ENCODE assay signal across 8 mouse cellular contexts in genomic region chr9:13826832-13827405, GRCm38 (mm10). TPM values are rescaled to one million over a fixed set of nuclear protein-coding genes. Genes with fewer than 3 reads are reported as not detected.
DNase-seq lines count a peak whose midpoint lies in the region; ATAC-seq lines count a peak whose summit lies in the region.

Gene Cep57, minus strand, starts transcription at chr9:13827107.

- 0% methylated on average over 44 of the region's 44 CpGs for WGBS in heart, embryonic 14.5 days
- WGBS in liver, embryonic 13.5 days (ENCODE audit: insufficient replicate concordance): under 1% methylated on average over 44 of the region's 44 CpGs
- WGBS in stomach, embryonic 16.5 days: under 1% methylated on average over 44 of the region's 44 CpGs

- H3K4me1 ChIP-seq in heart, embryonic 14.5 days (ENCODE audit: control insufficient read depth in 2 of 2, insufficient read depth in 2 of 2, low read length in 2 of 2): peaks cover 0 to 26% of the 10 kb centered on the region in 2 experiments; a peak in 2 of 4 replicates
- H3K4me1 ChIP-seq in liver, embryonic 13.5 days (replicated peaks): peaks cover 32% of the 10 kb centered on the region
- peaks cover 13% of the 10 kb centered on the region for H3K4me1 ChIP-seq in stomach, embryonic 16.5 days (ENCODE audit: control insufficient read depth, insufficient read depth, low read length)

- H3K4me2 ChIP-seq in heart, embryonic 14.5 days (ENCODE audit: low read length): peak within 1 kb of the TSS; percentile 82
- H3K4me2 ChIP-seq in liver, embryonic 13.5 days: peak within 1 kb of the TSS; percentile 82
- H3K4me2 ChIP-seq in stomach, embryonic 16.5 days (ENCODE audit: low read depth, low read length): peak within 1 kb of the TSS; percentile 90

- ATAC-seq in CD4-positive, CD25-positive, alpha-beta regulatory T cell, adult 4 months: peak; percentile 75
- peak; percentile 90 for ATAC-seq in heart, embryonic 14.5 days (ENCODE audit: insufficient number of reproducible peaks, insufficient read depth, low FRiP score, low read depth)
- ATAC-seq in liver, embryonic 13.5 days (ENCODE audit: low read depth): peak; percentile 83
- ATAC-seq in stomach, embryonic 16.5 days (ENCODE audit: insufficient read depth, low FRiP score): peak; percentile 93

- peaks cover 28% of the 10 kb centered on the region for H3K36me3 ChIP-seq in heart, embryonic 14.5 days (ENCODE audit: control insufficient read depth, insufficient read depth, low read length)
- peaks cover 38% of the 10 kb centered on the region for H3K36me3 ChIP-seq in liver, embryonic 13.5 days
- peaks cover 10% of the 10 kb centered on the region; the same call in 1 of the 2 replicates for H3K36me3 ChIP-seq in stomach, embryonic 16.5 days (ENCODE audit: control insufficient read depth, insufficient read depth, low read length)

- H3K9ac ChIP-seq in heart, embryonic 14.5 days (ENCODE audit: low read length): peak within 1 kb of the TSS; percentile 94
- peak within 1 kb of the TSS; percentile 97 for H3K9ac ChIP-seq in liver, embryonic 13.5 days
- peak within 1 kb of the TSS; percentile 94 for H3K9ac ChIP-seq in stomach, embryonic 16.5 days (ENCODE audit: low read length)

- DNase-seq in c-Kit-negative CD71-positive TER-119-positive erythroid progenitor cells, embryonic 14.5 days (ENCODE audit: low read depth, low spot score): peak; percentile 99
- peak; percentile 97 for DNase-seq in fibroblast of lung, adult 2 months (ENCODE audit: low read depth)
- DNase-seq in kidney, postnatal 14 days: peak; percentile 97
- DNase-seq in liver, embryonic 13.5 days: peak; percentile 93
- DNase-seq in neural tube, embryonic 10.5 days (ENCODE audit: extremely low spot score, low spot score): peak; percentile 97

- H3K27ac ChIP-seq in heart, embryonic 14.5 days (replicated peaks in 1 of 2; ENCODE audit: control insufficient read depth in 1 of 2, insufficient read depth in 1 of 2, low read depth in 2 of 2, low read length in 2 of 2): peak within 1 kb of the TSS; percentile 91 to 97
- H3K27ac ChIP-seq in liver, embryonic 13.5 days: peak within 1 kb of the TSS; percentile 98
- peak within 1 kb of the TSS; percentile 99 for H3K27ac ChIP-seq in stomach, embryonic 16.5 days (ENCODE audit: low read length)

- H3K9me3 ChIP-seq in heart, embryonic 14.5 days (ENCODE audit: control insufficient read depth, low read length): no peaks in the 10 kb centered on the region
- H3K9me3 ChIP-seq in liver, embryonic 13.5 days (replicated peaks): no peaks in the 10 kb centered on the region
- no peaks in the 10 kb centered on the region for H3K9me3 ChIP-seq in stomach, embryonic 16.5 days (replicated peaks; ENCODE audit: control insufficient read depth, low read length)

- H3K27me3 ChIP-seq in heart, embryonic 14.5 days (ENCODE audit: control insufficient read depth, insufficient read depth, low read length): no peaks in the 10 kb centered on the region
- H3K27me3 ChIP-seq in liver, embryonic 13.5 days: no peaks in the 10 kb centered on the region
- no peaks in the 10 kb centered on the region for H3K27me3 ChIP-seq in stomach, embryonic 16.5 days (ENCODE audit: control insufficient read depth, insufficient read depth, low read length)

- peak within 1 kb of the TSS; percentile 65 to 95 for H3K4me3 ChIP-seq in heart, embryonic 14.5 days (ENCODE audit: control insufficient read depth in 1 of 2, insufficient read depth in 1 of 2, low read depth in 1 of 2, low read length in 2 of 2)
- H3K4me3 ChIP-seq in liver, embryonic 13.5 days (replicated peaks): peak within 1 kb of the TSS; percentile 92
- H3K4me3 ChIP-seq in stomach, embryonic 16.5 days (replicated peaks; ENCODE audit: low read length): peak within 1 kb of the TSS; percentile 87

RNA-seq across cellular contexts. Expression of gene Cep57, which starts in this region (rescaled TPM):
- polyA plus RNA-seq in CD4-positive, CD25-positive, alpha-beta regulatory T cell, adult 4 months (2017; shearing (Covaris generic)): 10 to 100 TPM; 43.1 to 49.9 TPM
- polyA plus RNA-seq in heart, embryonic 14.5 days (2014; fragmentation: Nextera tagmentation; extraction: Ambion mirVana): 39.5 and 42.0 TPM in 2 replicates
- polyA plus RNA-seq in liver, embryonic 13.5 days (2015; fragmentation: Nextera tagmentation; extraction: Ambion mirVana): 42.8 and 46.2 TPM in 2 replicates
- 41.2 and 43.5 TPM in 2 replicates for polyA plus RNA-seq in stomach, embryonic 16.5 days (2015; fragmentation: Nextera tagmentation; extraction: Ambion mirVana)

Comparison
In these comparisons a context has a peak if more than half of its experiments do, and no peak if none do; other contexts are left out.
1. Peak in every context shown above with its lines: DNase-seq, ATAC-seq, H3K4me3 ChIP-seq and H3K27ac ChIP-seq.